Mouse (Mus musculus) neutrophil, adult 65 days (primary cell): ENCODE results near the gene Tmem54. TPM values are rescaled to one million over a fixed set of nuclear protein-coding genes. Genes with fewer than 3 reads are reported as not detected.

Experiments used
- total RNA-seq: library from RNA; stranded (reverse); gene quantifications from 2 replicates; pipeline ENCODE4 v1.2.4, GENCODE M21; 2023

The Tmem54 gene
- total RNA-seq = 0.52 TPM in 1 of 2 replicates, not detected in the other

DNA sequence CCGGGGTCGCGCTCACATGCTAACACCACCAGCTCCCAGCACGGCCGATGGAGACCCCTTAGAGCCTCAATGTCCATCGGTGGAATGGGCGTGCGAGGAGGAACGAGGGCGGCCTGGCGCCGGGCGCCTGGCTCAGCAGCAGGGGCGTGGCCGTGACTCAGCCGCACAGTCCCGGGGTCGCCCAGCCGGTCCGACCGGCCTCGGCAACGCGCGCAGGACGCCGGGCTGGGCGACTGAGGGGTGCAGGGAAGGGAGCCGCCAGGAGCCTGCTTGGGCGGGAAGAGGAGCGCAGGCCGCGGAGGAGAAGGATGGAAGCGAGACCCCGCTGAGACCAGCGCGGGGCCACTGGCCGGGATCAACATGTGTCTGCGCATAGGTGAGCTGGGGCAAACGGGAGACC, at the start of gene Tmem54:
Tmem54 (plus strand) TSS at position 193 of the 400 bp plus-strand sequence.

DNA sequence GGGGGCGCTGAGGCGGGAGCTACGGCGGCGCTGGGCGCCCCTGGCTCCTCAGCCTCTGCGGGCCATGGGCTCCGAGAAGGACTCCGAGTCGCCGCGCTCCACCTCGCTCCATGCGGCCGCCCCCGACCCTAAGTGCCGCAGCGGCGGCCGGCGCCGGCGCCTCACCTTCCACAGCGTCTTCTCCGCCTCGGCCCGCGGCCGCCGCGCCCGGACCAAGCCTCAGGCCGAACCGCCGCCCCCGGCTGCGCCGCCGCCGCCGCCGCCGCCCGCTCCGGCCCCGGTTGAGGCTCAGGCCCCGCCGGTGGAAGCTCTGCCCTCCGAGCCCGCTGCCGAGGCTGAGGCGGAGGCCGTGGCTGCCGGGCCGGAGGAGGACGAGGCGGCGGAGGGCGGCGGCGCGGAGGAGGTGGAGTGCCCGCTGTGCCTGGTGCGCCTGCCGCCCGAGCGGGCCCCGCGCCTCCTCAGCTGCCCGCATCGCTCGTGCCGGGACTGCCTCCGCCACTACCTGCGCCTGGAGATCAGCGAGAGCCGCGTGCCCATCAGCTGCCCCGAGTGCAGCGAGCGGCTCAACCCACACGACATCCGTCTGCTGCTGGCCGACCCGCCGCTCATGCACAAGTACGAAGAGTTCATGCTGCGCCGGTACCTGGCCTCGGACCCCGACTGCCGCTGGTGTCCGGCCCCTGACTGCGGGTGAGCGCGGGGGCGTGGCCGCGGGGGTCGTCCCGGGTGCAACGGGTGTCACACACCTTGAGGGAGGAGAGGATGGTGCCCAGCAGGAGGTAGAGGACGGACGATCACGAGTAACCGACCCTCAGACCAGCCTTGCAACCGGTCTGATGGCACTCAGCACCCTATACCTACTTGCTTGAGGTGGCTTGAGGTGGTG, 46.9 kb upstream of the Tmem54 start, which contains the start of gene Rnf19b:
Rnf19b (plus strand) TSS at position 65 of the 886 bp plus-strand sequence.

DNA sequence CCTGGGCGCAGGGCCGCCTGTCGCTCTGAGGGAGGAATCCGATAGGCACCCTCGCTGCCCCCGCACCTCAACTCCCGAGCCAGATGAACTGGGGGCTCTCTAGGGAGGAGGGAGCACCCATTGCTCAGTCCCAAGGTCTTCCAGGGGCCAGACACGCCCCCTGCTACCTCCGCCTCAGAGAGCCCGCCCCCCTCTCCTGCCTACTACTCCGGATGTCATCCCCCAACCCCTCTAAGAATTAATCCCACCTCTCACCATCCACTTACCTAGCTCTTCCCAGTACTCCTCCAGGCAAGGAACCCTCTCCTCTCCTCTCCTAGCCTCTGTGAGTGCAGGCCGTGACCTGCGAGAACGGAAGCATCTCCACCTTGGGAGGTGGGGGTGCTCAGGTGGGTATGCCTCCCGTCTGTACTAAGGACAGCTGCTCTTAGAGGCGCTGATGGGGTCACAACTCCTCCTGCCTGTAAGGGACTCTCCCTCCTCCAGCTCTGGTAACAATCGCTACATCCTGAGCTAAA, 16.3 kb downstream of the Tmem54 start, which contains the start of gene Hpca:
Hpca (minus strand) TSS at position 468 of the 518 bp plus-strand sequence.

DNA sequence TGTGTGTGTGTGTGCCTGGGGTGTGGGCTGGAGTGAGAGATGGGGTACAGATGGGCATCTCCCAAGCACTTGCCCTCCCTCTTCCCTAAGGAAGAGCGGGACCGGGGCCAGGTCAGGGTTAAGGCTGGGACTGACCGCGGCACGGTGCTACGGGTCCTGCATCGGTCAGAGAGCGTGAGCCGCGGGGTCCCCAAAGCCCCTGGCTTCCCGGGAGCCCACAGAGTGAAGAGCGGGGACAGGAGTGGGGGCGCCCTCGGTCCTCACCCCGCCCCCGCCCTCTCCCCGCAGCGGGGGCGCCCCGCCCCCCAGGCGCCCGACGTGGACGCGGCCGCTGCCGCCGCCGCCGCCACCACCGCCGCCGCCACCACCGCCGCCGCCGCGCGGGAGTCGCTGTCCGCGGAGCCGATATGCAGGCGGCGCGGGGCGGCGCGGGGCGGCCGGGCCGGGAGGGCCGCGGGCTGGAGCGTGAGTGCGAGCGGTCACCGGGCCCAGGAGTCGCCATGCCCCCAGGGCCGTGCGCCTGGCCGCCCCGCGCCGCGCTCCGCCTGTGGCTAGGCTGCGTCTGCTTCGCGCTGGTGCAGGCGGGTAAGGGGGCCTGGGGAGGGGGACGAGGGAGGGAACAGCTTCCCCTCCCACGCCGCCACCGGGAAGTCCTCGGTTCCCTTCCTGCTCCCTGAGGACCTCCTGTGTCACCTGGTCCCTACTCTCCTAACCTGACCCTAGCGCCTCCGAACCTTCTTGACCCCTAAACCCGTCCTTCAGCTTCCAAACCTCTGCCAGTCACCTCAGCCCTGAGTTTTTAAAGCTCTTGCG, 31.4 kb downstream of the Tmem54 start, which contains the start of gene Fndc5:
Fndc5 (plus strand) TSS at position 421 of the 813 bp plus-strand sequence.

Other genes starting within 250 kb of the Tmem54 start
- 0.75 and 1.3 TPM in 2 replicates for gene Trim62, start 222.0 kb upstream of the Tmem54 start, total RNA-seq
- 0.44 and 0.59 TPM in 2 replicates for gene Azin2, start 143.1 kb upstream of the Tmem54 start, total RNA-seq
- gene Ak2, start 113.6 kb upstream of the Tmem54 start, total RNA-seq = 134 and 165 TPM in 2 replicates
- 153 and 187 TPM in 2 replicates for gene Rnf19b, start 47.3 kb upstream of the Tmem54 start, total RNA-seq
- gene Hpca, start 16.5 kb downstream of the Tmem54 start, total RNA-seq = not detected in 2 replicates
- not detected in 2 replicates for gene Fndc5, start 31.5 kb downstream of the Tmem54 start, total RNA-seq
- 6.7 and 6.9 TPM in 2 replicates for gene S100pbp, start 84.2 kb downstream of the Tmem54 start, total RNA-seq
- 26.2 and 32.9 TPM in 2 replicates for gene Yars, start 84.2 kb downstream of the Tmem54 start, total RNA-seq
- gene C77080, start 155.9 kb downstream of the Tmem54 start, total RNA-seq = 0.19 TPM in 1 of 2 replicates, not detected in the other
- not detected in 2 replicates for gene Sync, start 182.1 kb downstream of the Tmem54 start, total RNA-seq
- 112 and 125 TPM in 2 replicates for gene Rbbp4, start 229.8 kb downstream of the Tmem54 start, total RNA-seq
- gene Zbtb8os, start 230.1 kb downstream of the Tmem54 start, total RNA-seq = 16.3 and 19.3 TPM in 2 replicates